Mouse (Mus musculus): ENCODE measurements around the gene Rab17. TPM values are rescaled to one million over a fixed set of nuclear protein-coding genes. Genes with fewer than 3 reads are reported as not detected.

Gene Rab17
- total RNA-seq (2012; rRNA removed) (not detected in 2 replicates), polyA plus RNA-seq (2012; ENCODE audit: insufficient read depth in 1 of 2, insufficient read length in 2 of 2, low read depth in 1 of 2, low replicate concordance in 2 of 2, missing spikeins in 1 of 2) (not detected)

DNA sequence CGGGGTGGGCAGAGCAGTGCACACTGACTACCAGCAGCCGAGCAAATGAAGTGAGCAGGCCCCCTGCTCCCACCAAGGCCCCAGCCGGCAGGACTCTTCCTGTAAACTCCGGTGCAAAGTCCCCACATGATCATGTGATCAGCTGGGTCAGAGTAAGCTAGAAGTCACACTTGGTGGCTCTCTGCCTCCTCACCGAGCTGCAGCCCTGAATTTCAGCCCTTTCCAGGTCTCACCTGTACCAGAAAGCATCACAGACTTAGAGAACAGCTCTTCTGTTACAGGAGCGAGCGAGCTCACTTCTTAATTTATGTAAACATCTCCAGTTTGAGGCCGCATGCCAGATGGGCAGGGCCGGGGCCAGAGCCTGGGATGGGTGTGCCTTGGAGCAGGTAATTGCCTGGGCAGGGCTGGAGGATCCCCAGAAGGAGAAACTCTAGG lies at the start of gene Rab17:
Gene Rab17 (minus strand): TSS at position 315 of the 438 bp plus-strand sequence.
- DNase-seq (ENCODE audit: low read depth, low spot score): no peak
- Histone ChIP-seq H3K4me1 (ENCODE audit: control insufficient read depth in 1 of 2, insufficient read depth in 2 of 2, low read length in 2 of 2) (peaks cover 0 to 4% of the 10 kb centered on the region in 2 experiments; a peak in 2 of 4 replicates), H3K36me3 (ENCODE audit: control insufficient read depth in 1 of 2, insufficient read depth in 2 of 2, low read length in 2 of 2) (no peaks in the 10 kb centered on the region), H3K27ac (ENCODE audit: control insufficient read depth, low read depth, low read length) (no peak within 1 kb of the TSS), H3K9me3 (replicated peaks; ENCODE audit: insufficient read depth, low read length) (no peaks in the 10 kb centered on the region), H3K79me2 (ENCODE audit: control insufficient read depth, insufficient read depth, low read length, poor library complexity) (no peaks in the 10 kb centered on the region), H3K9ac (ENCODE audit: control insufficient read depth, low read depth, low read length, poor library complexity, severe bottlenecking) (no peak within 1 kb of the TSS), H3K27me3 (ENCODE audit: control insufficient read depth in 1 of 2, insufficient read depth in 2 of 2, low read length in 2 of 2) (no peaks in the 10 kb centered on the region; a peak in 1 of 4 replicates), H3K4me3 (ENCODE audit: control insufficient read depth in 1 of 2, insufficient read depth in 1 of 2, low read depth in 2 of 2, low read length in 2 of 2) (no peak within 1 kb of the TSS)
- TF ChIP-seq ZKSCAN1 (IDR thresholded peaks at IDR 0.05; ENCODE audit: low read depth, low read length) (no peak), ZMIZ1 (IDR thresholded peaks at IDR 0.05; ENCODE audit: low read depth, low read length) (no peak), ZC3H11A (IDR thresholded peaks at IDR 0.05; ENCODE audit: low read depth, low read length) (no peak)

- H3K36me3 ChIP-seq (ENCODE audit: control insufficient read depth in 1 of 2, insufficient read depth in 2 of 2, low read length in 2 of 2): no peaks in the 10 kb centered on the region
- H3K27me3 ChIP-seq (ENCODE audit: control insufficient read depth in 1 of 2, insufficient read depth in 2 of 2, low read length in 2 of 2): no peaks in the 10 kb centered on the region
- no peaks in the 10 kb centered on the region for H3K79me2 ChIP-seq (ENCODE audit: control insufficient read depth, insufficient read depth, low read length, poor library complexity)
- no peaks in the 10 kb centered on the region for H3K9me3 ChIP-seq (replicated peaks; ENCODE audit: insufficient read depth, low read length)
- no peak for DNase-seq (ENCODE audit: low read depth, low spot score)
- H3K9ac ChIP-seq (ENCODE audit: control insufficient read depth, low read depth, low read length, poor library complexity, severe bottlenecking): no peak overlapping the region
- H3K27ac ChIP-seq (ENCODE audit: control insufficient read depth, low read depth, low read length): no peak overlapping the region
- TF ChIP-seq ETS1 (IDR thresholded peaks at IDR 0.05; ENCODE audit: low read depth, low read length) (no peak), ELF1 (IDR thresholded peaks at IDR 0.05; ENCODE audit: low read depth, low read length) (no peak), RCOR1 (IDR thresholded peaks at IDR 0.05; ENCODE audit: low read depth, low read length) (no peak), MXI1 (IDR thresholded peaks at IDR 0.05; ENCODE audit: low read depth, low read length) (no peak), POLR2AphosphoS5 (IDR thresholded peaks at IDR 0.05; ENCODE audit: borderline replicate concordance, low read depth, low read length) (no peak), MYC (IDR thresholded peaks at IDR 0.05; ENCODE audit: low read depth, low read length) (no peak), RAD21 (IDR thresholded peaks at IDR 0.05; ENCODE audit: low read depth, low read length) (no peak), BHLHE40 (IDR thresholded peaks at IDR 0.05; ENCODE audit: borderline replicate concordance, low read depth, low read length) (no peak), MEF2A (IDR thresholded peaks at IDR 0.05; ENCODE audit: extremely low read depth, insufficient replicate concordance, low read depth, low read length, poor library complexity, severe bottlenecking) (no peak), KAT2A (conservative IDR thresholded peaks at IDR 0.05; ENCODE audit: low read depth, low read length) (no peak), POLR2AphosphoS2 (IDR thresholded peaks at IDR 0.05; ENCODE audit: low read length) (no peak), E2F4 (IDR thresholded peaks at IDR 0.05; ENCODE audit: borderline replicate concordance, low read depth, low read length) (no peak), TCF12 (IDR thresholded peaks at IDR 0.05; ENCODE audit: low read depth, low read length) (no peak), ZKSCAN1 (IDR thresholded peaks at IDR 0.05; ENCODE audit: low read depth, low read length) (no peak)
- peaks cover 0 to 2% of the 10 kb centered on the region in 2 experiments; a peak in 1 of 4 replicates for H3K4me1 ChIP-seq (ENCODE audit: control insufficient read depth in 1 of 2, insufficient read depth in 2 of 2, low read length in 2 of 2)
- no peak overlapping the region for H3K4me3 ChIP-seq (ENCODE audit: control insufficient read depth in 1 of 2, insufficient read depth in 1 of 2, low read depth in 2 of 2, low read length in 2 of 2)
These were observed 47.8 kb upstream of the Rab17 start for GRCm38 (mm10) chr1:91017111-91017758.

Measured in MEL (cell line).